Mouse (Mus musculus): ENCODE data around the gene Furin. TPM values are rescaled to one million over a fixed set of nuclear protein-coding genes. Genes with fewer than 3 reads are reported as not detected.

The Furin gene
- total and polyA plus RNA-seq, 3 experiments, result 1.5 to 20.9 (median 13.5) TPM

- TF ChIP-seq MEF2A (IDR thresholded peaks at IDR 0.05; ENCODE audit: borderline replicate concordance, low read depth, low read length) (0 out of 2 replicates have a peak, but pooled peaks have one; percentile 18), SMC3 (IDR thresholded peaks at IDR 0.05; ENCODE audit: low read depth, low read length) (peak; percentile 35; the same call in 1 of the 2 replicates), EP300 (IDR thresholded peaks at IDR 0.05; ENCODE audit: low read length) (peak; percentile 7; the same call in 1 of the 2 replicates), MAFK (IDR thresholded peaks at IDR 0.05; ENCODE audit: insufficient replicate concordance, low read length) (no peak), PAX5 (IDR thresholded peaks at IDR 0.05; ENCODE audit: low read length) (no peak), CTCF (conservative IDR thresholded peaks at IDR 0.05 in 1 of 2, IDR thresholded peaks at IDR 0.05 in 1 of 2; ENCODE audit: low read depth in 2 of 2, low read length in 2 of 2) (peak; percentile 66 to 89), MAZ (IDR thresholded peaks at IDR 0.05; ENCODE audit: low read depth, low read length) (no peak), JUN (IDR thresholded peaks at IDR 0.05; ENCODE audit: insufficient read depth, low read depth, low read length) (no peak), KAT2A (IDR thresholded peaks at IDR 0.05; ENCODE audit: insufficient replicate concordance, low read length) (no peak), BHLHE40 (IDR thresholded peaks at IDR 0.05; ENCODE audit: low read depth, low read length) (peak; percentile 69), RCOR1 (conservative IDR thresholded peaks at IDR 0.05; ENCODE audit: low read depth, low read length) (no peak), RAD21 (IDR thresholded peaks at IDR 0.05; ENCODE audit: low read depth, low read length) (no peak; the same call in 1 of the 2 replicates), MXI1 (IDR thresholded peaks at IDR 0.05; ENCODE audit: low read depth, low read length) (peak; percentile 74), HCFC1 (IDR thresholded peaks at IDR 0.05; ENCODE audit: low read depth, low read length) (peak; percentile 72), POLR2AphosphoS2 (IDR thresholded peaks at IDR 0.05; ENCODE audit: low read depth, low read length) (peak; percentile 82; the same call in 1 of the 2 replicates), ETS1 (conservative IDR thresholded peaks at IDR 0.05; ENCODE audit: low read depth, low read length) (0 out of 2 replicates have a peak, but pooled peaks have one; percentile 17), ZMIZ1 (IDR thresholded peaks at IDR 0.05; ENCODE audit: low read depth, low read length) (peak; percentile 68; the same call in 1 of the 2 replicates), USF1 (IDR thresholded peaks at IDR 0.05; ENCODE audit: low read depth, low read length) (no peak), ZKSCAN1 (IDR thresholded peaks at IDR 0.05; ENCODE audit: borderline replicate concordance, low read depth, low read length) (no peak), ZNF384 (IDR thresholded peaks at IDR 0.05; ENCODE audit: low read depth, low read length) (no peak), ZC3H11A (IDR thresholded peaks at IDR 0.05; ENCODE audit: low read depth, low read length) (no peak)
Measured at GRCm38 (mm10) chr7:80342858-80343257, 62.4 kb downstream of the Furin start, which contains the start of gene Hddc3 (continued).

GRCm38 (mm10) chr7:80341793-80342192 is 63.4 kb downstream of the Furin start:
- dilution Hi-C loops (cut with MboI; ENCODE audit: extremely low pct_ligation_motif_present, extremely low pct_unique_long_range_greater_than_20kb, low sequenced_read_pairs), result no loop called here
- Histone ChIP-seq H3K4me2 (ENCODE audit: insufficient read depth, low read depth, poor library complexity, severe bottlenecking) (no peak overlapping the region), H3K36me3 (replicated peaks in 1 of 2; ENCODE audit: control insufficient read depth in 1 of 2, insufficient read depth in 1 of 2, low read length in 1 of 2) (peaks cover 5 to 25% of the 10 kb centered on the region in 2 experiments), H3K79me2 (replicated peaks; ENCODE audit: control insufficient read depth, extremely low read depth, insufficient read depth, poor library complexity, severe bottlenecking) (no peaks in the 10 kb centered on the region), H3K4me1 (ENCODE audit: control insufficient read depth in 1 of 2, insufficient read depth in 2 of 2) (peaks cover 16 to 47% of the 10 kb centered on the region in 2 experiments), H3K9ac (ENCODE audit: insufficient read depth, low read depth) (no peak overlapping the region), H3K9me3 (replicated peaks; ENCODE audit: low read length) (peaks cover 6% of the 10 kb centered on the region), H3K27me3 (replicated peaks) (peaks cover 15% of the 10 kb centered on the region), H3K4me3 (replicated peaks in 1 of 3; ENCODE audit: low read depth in 2 of 3, low read length in 2 of 3, poor library complexity in 1 of 3) (no peak overlapping the region), H3K27ac (ENCODE audit: insufficient read depth, low read depth) (no peak overlapping the region)
- DNase-seq (ENCODE audit: extremely low read depth), result no peak
- no peak for TF ChIP-seq POLR2A (IDR thresholded peaks at IDR 0.05; ENCODE audit: low read depth, low read length)
- in situ Hi-C loops (cut with MboI; ENCODE audit: low pct_ligation_motif_present, low pct_unique_long_range_greater_than_20kb, low sequenced_read_pairs), result loop anchor here (5.0 kb wide), 1 partner anchor 36 kb away; no protein-coding TSS in a partner anchor
